Mouse (Mus musculus) embryonic facial prominence, embryonic 14.5 days (tissue): Measurements from ENCODE around the gene Eif4e. TPM values are rescaled to one million over a fixed set of nuclear protein-coding genes. Genes with fewer than 3 reads are reported as not detected.

Experiments
- ATAC-seq: fragments of 200-750 bp; cut with Nextera tagmentation; 2 replicates; pipeline ENCODE4 v1.8.0; 2017; ENCODE audit warnings: low read depth, moderate number of reproducible peaks, moderate TSS enrichment
- DNase-seq: peaks from one replicate; pipeline ENCODE4 v3.0.0-alpha.2; 2015; ENCODE audit warnings: low spot score
- H3K27ac ChIP-seq: fragments of 300-500 bp; sonication (generic); replicated peaks from 2 replicates; pipeline ENCODE4 v1.5.1; 2014; ENCODE audit warnings: low read depth, mild to moderate bottlenecking, low read length, moderate library complexity
- H3K27me3 ChIP-seq: fragments of 300-500 bp; sonication (generic); replicated peaks from 2 replicates; pipeline ENCODE4 v1.6.1; 2014; ENCODE audit warnings: low read length; ENCODE audit not compliant: control insufficient read depth, insufficient read depth
- H3K36me3 ChIP-seq: fragments of 300-500 bp; sonication (generic); 2 replicates; pipeline ENCODE4 v1.6.1; 2014; ENCODE audit warnings: low read length, mixed read lengths; ENCODE audit not compliant: control insufficient read depth, insufficient read depth
- H3K4me1 ChIP-seq: fragments of 300-500 bp; sonication (generic); 2 replicates; pipeline ENCODE4 v1.6.1; 2014; ENCODE audit warnings: antibody characterized with exemption, low read length; ENCODE audit not compliant: control insufficient read depth, insufficient read depth
- H3K4me2 ChIP-seq: fragments of 300-500 bp; sonication (generic); 2 replicates; pipeline ENCODE4 v1.6.1; 2014; ENCODE audit warnings: low read depth, mild to moderate bottlenecking, low read length, moderate library complexity, mixed read lengths
- H3K4me3 ChIP-seq: fragments of 300-500 bp; sonication (generic); 2 replicates; pipeline ENCODE4 v1.5.1; 2014; ENCODE audit warnings: low read depth, mild to moderate bottlenecking, low read length
- H3K9ac ChIP-seq: fragments of 300-500 bp; sonication (generic); 2 replicates; pipeline ENCODE4 v1.6.1; 2014; ENCODE audit warnings: low read depth, mild to moderate bottlenecking, low read length, moderate library complexity, mixed read lengths
- H3K9me3 ChIP-seq: fragments of 300-500 bp; sonication (generic); 2 replicates; pipeline ENCODE4 v1.6.1; 2016; ENCODE audit warnings: low read length; ENCODE audit not compliant: control insufficient read depth
- whole genome bisulfite sequencing: fragments of 180-500 bp; shearing (Covaris S2); extraction: QIAGEN DNeasy Blood & Tissue Kit; methylation state at CpG from one replicate; pipeline ENCODE4 v1.1.7; 2014; 5-methylcytosine and 5-hydroxymethylcytosine counted together
- polyA plus RNA-seq: library from polyadenylated mRNA; unstranded; fragments of >200 nt; fragmentation: Nextera tagmentation; extraction: Ambion mirVana; gene quantifications from 2 replicates; pipeline ENCODE4 v1.2.1, GENCODE M21; 2014

Eif4e gene
- 333 and 352 TPM in 2 replicates for polyA plus RNA-seq

GRCm38 (mm10) chr3:138526073-138526915, at the start of gene Eif4e:
Gene Eif4e, plus strand, starts transcription at chr3:138526179.
- Histone ChIP-seq H3K9me3 (no peaks in the 10 kb centered on the region), H3K27ac (peak within 1 kb of the TSS; percentile 96), H3K36me3 (no peaks in the 10 kb centered on the region), H3K4me3 (peak within 1 kb of the TSS; percentile 97), H3K4me1 (peaks cover 30% of the 10 kb centered on the region), H3K9ac (peak within 1 kb of the TSS; percentile 76), H3K27me3 (no peaks in the 10 kb centered on the region), H3K4me2 (peak within 1 kb of the TSS; percentile 68)
- DNase-seq (peak; percentile 37), ATAC-seq (peak; percentile 19; the same call in 1 of the 2 replicates)
- 2% methylated on average over 39 of the region's 39 CpGs for WGBS

- WGBS = 94% methylated on average over 8 of the region's 8 CpGs
- no peaks in the 10 kb centered on the region for H3K27me3 ChIP-seq
- peaks cover 57% of the 10 kb centered on the region for H3K36me3 ChIP-seq
- no peak overlapping the region for H3K4me2 ChIP-seq
- no peak overlapping the region for H3K4me3 ChIP-seq
- no peak overlapping the region for H3K27ac ChIP-seq
- H3K9me3 ChIP-seq = no peaks in the 10 kb centered on the region
- DNase-seq (no peak), ATAC-seq (no peak)
- H3K9ac ChIP-seq = no peak overlapping the region
- H3K4me1 ChIP-seq = no peaks in the 10 kb centered on the region
These were observed 46.5 kb upstream of the Eif4e start for GRCm38 (mm10) chr3:138479489-138479888.

- DNase-seq = no peak
- H3K9ac ChIP-seq = no peak overlapping the region
- H3K9me3 ChIP-seq = no peaks in the 10 kb centered on the region
- H3K27ac ChIP-seq = no peak overlapping the region
- H3K4me2 ChIP-seq = no peak overlapping the region
- no peak for ATAC-seq
- H3K27me3 ChIP-seq = no peaks in the 10 kb centered on the region
- peaks cover 57% of the 10 kb centered on the region for H3K36me3 ChIP-seq
- WGBS = 73% methylated on average over 14 of the region's 14 CpGs
- H3K4me1 ChIP-seq = no peaks in the 10 kb centered on the region
- no peak overlapping the region for H3K4me3 ChIP-seq
These were observed 44.3 kb upstream of the Eif4e start for GRCm38 (mm10) chr3:138481526-138482284.

GRCm38 (mm10) chr3:138483240-138483639, 42.7 kb upstream of the Eif4e start:
- Histone ChIP-seq H3K9ac (no peak overlapping the region), H3K9me3 (no peaks in the 10 kb centered on the region), H3K36me3 (peaks cover 53% of the 10 kb centered on the region), H3K27ac (no peak overlapping the region), H3K27me3 (no peaks in the 10 kb centered on the region), H3K4me2 (no peak overlapping the region), H3K4me3 (no peak overlapping the region), H3K4me1 (peaks cover 5% of the 10 kb centered on the region; the same call in 1 of the 2 replicates)
- WGBS = 96% methylated on average over 2 of the region's 2 CpGs
- no peak for ATAC-seq
- DNase-seq = no peak

- Histone ChIP-seq H3K36me3 (peaks cover 22% of the 10 kb centered on the region; the same call in 1 of the 2 replicates), H3K4me3 (peak overlapping the region; percentile 92), H3K27ac (peak overlapping the region; percentile 79), H3K9me3 (no peaks in the 10 kb centered on the region), H3K4me2 (peak overlapping the region; percentile 83), H3K4me1 (peaks cover 5% of the 10 kb centered on the region; the same call in 1 of the 2 replicates), H3K27me3 (no peaks in the 10 kb centered on the region), H3K9ac (peak overlapping the region; percentile 89)
- under 1% methylated on average over 27 of the region's 61 CpGs for WGBS
- DNase-seq (peak; percentile 11), ATAC-seq (peak; percentile 41)
These were observed 37.2 kb upstream of the Eif4e start for GRCm38 (mm10) chr3:138488584-138489326.

GRCm38 (mm10) chr3:138489327-138490033, 36.5 kb upstream of the Eif4e start, which contains the start of gene Metap1:
Gene Metap1, minus strand, starts transcription at chr3:138489515.
- peaks cover 5% of the 10 kb centered on the region; the same call in 1 of the 2 replicates for H3K4me1 ChIP-seq
- peak within 1 kb of the TSS; percentile 83 for H3K4me2 ChIP-seq
- WGBS = under 1% methylated on average over 27 of the region's 65 CpGs
- H3K9me3 ChIP-seq = no peaks in the 10 kb centered on the region
- peaks cover 15% of the 10 kb centered on the region; the same call in 1 of the 2 replicates for H3K36me3 ChIP-seq
- ATAC-seq = peak; percentile 99
- no peaks in the 10 kb centered on the region for H3K27me3 ChIP-seq
- peak within 1 kb of the TSS; percentile 89 for H3K9ac ChIP-seq
- DNase-seq = peak; percentile 97
- peak within 1 kb of the TSS; percentile 92 for H3K4me3 ChIP-seq
- peak within 1 kb of the TSS; percentile 79 for H3K27ac ChIP-seq

- Histone ChIP-seq H3K4me2 (peak overlapping the region; percentile 62), H3K36me3 (peaks cover 11% of the 10 kb centered on the region; the same call in 1 of the 2 replicates), H3K9ac (peak overlapping the region; percentile 89), H3K27ac (no peak overlapping the region), H3K9me3 (no peaks in the 10 kb centered on the region), H3K4me1 (peaks cover 5% of the 10 kb centered on the region; the same call in 1 of the 2 replicates), H3K27me3 (no peaks in the 10 kb centered on the region), H3K4me3 (peak overlapping the region; percentile 92)
- 23% methylated on average over 6 of the region's 6 CpGs for WGBS
- ATAC-seq (no peak), DNase-seq (no peak)
These were observed 36.0 kb upstream of the Eif4e start for GRCm38 (mm10) chr3:138490034-138490337.
